Mouse (Mus musculus) limb, embryonic 10.5 days (tissue): ENCODE data around the gene Heatr6. TPM values are rescaled to one million over a fixed set of nuclear protein-coding genes. Genes with fewer than 3 reads are reported as not detected.

ENCODE experiments used
- DNase-seq: peaks from one replicate; pipeline ENCODE4 v3.0.0-alpha.2; 2017; ENCODE audit warnings: low spot score
- H3K27ac ChIP-seq: fragments of 300-500 bp; sonication (generic); 2 replicates; pipeline ENCODE4 v1.5.1; 2016; ENCODE audit warnings: mild to moderate bottlenecking
- H3K27me3 ChIP-seq: fragments of 300-500 bp; sonication (generic); 2 replicates; pipeline ENCODE4 v1.6.1; 2016; ENCODE audit warnings: low read depth, mild to moderate bottlenecking; ENCODE audit not compliant: poor library complexity, severe bottlenecking
- H3K36me3 ChIP-seq: fragments of 300-500 bp; sonication (generic); 2 replicates; pipeline ENCODE4 v1.6.1; 2016; ENCODE audit warnings: mild to moderate bottlenecking, moderate library complexity
- H3K4me1 ChIP-seq: fragments of 300-500 bp; sonication (generic); 2 replicates; pipeline ENCODE4 v1.6.1; 2016
- H3K4me3 ChIP-seq: fragments of 300-500 bp; sonication (generic); 2 replicates; pipeline ENCODE4 v1.5.1; 2016; ENCODE audit warnings: mild to moderate bottlenecking, moderate library complexity
- H3K9me3 ChIP-seq: fragments of 300-500 bp; sonication (generic); replicated peaks from 2 replicates; pipeline ENCODE4 v1.6.1; 2016; ENCODE audit warnings: mild to moderate bottlenecking
- WGBS: fragments of 180-500 bp; shearing (Covaris S2); methylation state at CpG from one replicate; pipeline ENCODE4 v1.1.7; 2016; 5-methylcytosine and 5-hydroxymethylcytosine counted together
- polyA plus RNA-seq: library from polyadenylated mRNA; unstranded; fragments of >200 nt; fragmentation: Nextera tagmentation; extraction: Ambion mirVana; gene quantifications from 2 replicates; pipeline ENCODE4 v1.2.1, GENCODE M21; 2016

Gene Heatr6
- polyA plus RNA-seq, 1 experiment from 2014 or later: 30.4 TPM

- Histone ChIP-seq H3K4me1 (0 out of 2 replicates have a peak, but pooled peaks cover 2% of the 10 kb centered on the region), H3K27me3 (no peaks in the 10 kb centered on the region), H3K9me3 (no peaks in the 10 kb centered on the region), H3K4me3 (no peak overlapping the region), H3K36me3 (no peaks in the 10 kb centered on the region), H3K27ac (no peak overlapping the region)
- 95% methylated on average over 3 of the region's 3 CpGs for WGBS
- no peak for DNase-seq
Measured at GRCm38 (mm10) chr11:83826142-83826541, 72.6 kb downstream of the Heatr6 start.

- Histone ChIP-seq H3K9me3 (no peaks in the 10 kb centered on the region), H3K27me3 (no peaks in the 10 kb centered on the region), H3K27ac (no peak overlapping the region), H3K4me1 (0 out of 2 replicates have a peak, but pooled peaks cover 2% of the 10 kb centered on the region), H3K36me3 (no peaks in the 10 kb centered on the region), H3K4me3 (no peak overlapping the region)
- DNase-seq: no peak
- WGBS: 86% methylated on average over 8 of the region's 8 CpGs
Measured at GRCm38 (mm10) chr11:83828553-83829142, 75.2 kb downstream of the Heatr6 start.

- no peaks in the 10 kb centered on the region for H3K27me3 ChIP-seq
- peak; percentile 70 for DNase-seq
- no peak overlapping the region for H3K4me3 ChIP-seq
- no peaks in the 10 kb centered on the region for H3K36me3 ChIP-seq
- H3K9me3 ChIP-seq: no peaks in the 10 kb centered on the region
- WGBS: 40% methylated on average over 8 of the region's 8 CpGs
- H3K27ac ChIP-seq: no peak overlapping the region
- H3K4me1 ChIP-seq: no peaks in the 10 kb centered on the region
Measured at GRCm38 (mm10) chr11:83832389-83832788, 78.9 kb downstream of the Heatr6 start.

Other genes starting within 250 kb of the Heatr6 start
- gene Heatr9, start 231.5 kb upstream of the Heatr6 start, polyA plus RNA-seq: not detected in 2 replicates
- not detected in 2 replicates for gene Ccl5, start 223.2 kb upstream of the Heatr6 start, polyA plus RNA-seq
- gene Ccl9, start 175.1 kb upstream of the Heatr6 start, polyA plus RNA-seq: 0.78 and 1.2 TPM in 2 replicates
- 1.3 and 1.6 TPM in 2 replicates for gene Ccl6, start 160.6 kb upstream of the Heatr6 start, polyA plus RNA-seq
- gene Rpl9-ps1, start 108.1 kb upstream of the Heatr6 start, polyA plus RNA-seq: not detected in 2 replicates
- gene Ccl3, start 104.3 kb upstream of the Heatr6 start, polyA plus RNA-seq: 0.20 and 0.26 TPM in 2 replicates
- 0.23 TPM in 1 of 2 replicates, not detected in the other for gene Ccl4, start 91.1 kb upstream of the Heatr6 start, polyA plus RNA-seq
- 0.30 TPM in 1 of 2 replicates, not detected in the other for gene Wfdc17, start 49.7 kb upstream of the Heatr6 start, polyA plus RNA-seq
- gene Wfdc18, start 44.7 kb upstream of the Heatr6 start, polyA plus RNA-seq: not detected in 2 replicates
- gene Wfdc21, start 6.8 kb upstream of the Heatr6 start, polyA plus RNA-seq: not detected in 2 replicates
- 0.14 TPM in 1 of 2 replicates, not detected in the other for gene Hnf1b, start 96.4 kb downstream of the Heatr6 start, polyA plus RNA-seq
- gene Ddx52, start 188.4 kb downstream of the Heatr6 start, polyA plus RNA-seq: 45.6 and 50.1 TPM in 2 replicates
- 3.2 and 5.9 TPM in 2 replicates for gene Synrg, start 210.7 kb downstream of the Heatr6 start, polyA plus RNA-seq